Mouse (Mus musculus) lung, postnatal 0 days (tissue): Measurements from ENCODE around the gene Eif4g3. TPM values are rescaled to one million over a fixed set of nuclear protein-coding genes. Genes with fewer than 3 reads are reported as not detected.
A peak's percentile ranks its signal among the peaks of the same experiment; 100 is the strongest.

ENCODE experiments used
- ATAC-seq: fragments of 200-750 bp; cut with Nextera tagmentation; 2 replicates; pipeline ENCODE4 v1.8.0; 2017; ENCODE audit warnings: moderate library complexity
- DNase-seq: peaks from one replicate; pipeline ENCODE4 v3.0.0-alpha.2; 2016; ENCODE audit warnings: low spot score
- H3K27ac ChIP-seq: fragments of 300-500 bp; sonication (generic); 2 replicates; pipeline ENCODE4 v1.5.1; 2014; ENCODE audit warnings: antibody characterized with exemption, mild to moderate bottlenecking, low read length, mixed read lengths
- H3K27me3 ChIP-seq: fragments of 300-500 bp; sonication (generic); replicated peaks from 2 replicates; pipeline ENCODE4 v1.6.1; 2014; ENCODE audit warnings: low read length, mixed read lengths; ENCODE audit not compliant: insufficient read depth
- H3K36me3 ChIP-seq: fragments of 300-500 bp; sonication (generic); 2 replicates; pipeline ENCODE4 v1.6.1; 2014; ENCODE audit warnings: low read length, mixed read lengths; ENCODE audit not compliant: insufficient read depth
- H3K4me1 ChIP-seq: fragments of 300-500 bp; sonication (generic); 2 replicates; pipeline ENCODE4 v1.6.1; 2014; ENCODE audit warnings: antibody characterized with exemption, low read depth, low read length, mixed read lengths; ENCODE audit not compliant: insufficient read depth
- H3K4me2 ChIP-seq: fragments of 300-500 bp; sonication (generic); replicated peaks from 2 replicates; pipeline ENCODE4 v1.6.1; 2014; ENCODE audit warnings: low read depth, mild to moderate bottlenecking, low read length, moderate library complexity, mixed read lengths
- H3K4me3 ChIP-seq: fragments of 300-500 bp; sonication (generic); 2 replicates; pipeline ENCODE4 v1.5.1; 2014; ENCODE audit warnings: low read depth, low read length
- H3K9ac ChIP-seq: fragments of 300-500 bp; sonication (generic); replicated peaks from 2 replicates; pipeline ENCODE4 v1.6.1; 2014; ENCODE audit warnings: low read depth, mild to moderate bottlenecking
- H3K9me3 ChIP-seq: fragments of 300-500 bp; sonication (generic); 2 replicates; pipeline ENCODE4 v1.6.1; 2016; ENCODE audit warnings: low read length, mixed read lengths
- CTCF ChIP-seq: IDR thresholded peaks from 2 replicates; pipeline ENCODE4 v1.5.1; 2016; ENCODE audit warnings: antibody characterized with exemption, mild to moderate bottlenecking
- EP300 ChIP-seq: IDR thresholded peaks from 2 replicates; pipeline ENCODE4 v1.6.1; 2016; ENCODE audit warnings: antibody characterized with exemption, mild to moderate bottlenecking, control low read depth
- WGBS: fragments of 180-500 bp; shearing (Covaris S2); extraction: QIAGEN DNeasy Blood & Tissue Kit; methylation state at CpG from one replicate; pipeline ENCODE4 v1.1.7; 2014; 5-methylcytosine and 5-hydroxymethylcytosine counted together
- polyA plus RNA-seq: library from polyadenylated mRNA; unstranded; fragments of >200 nt; fragmentation: Nextera tagmentation; extraction: Ambion mirVana; gene quantifications from 2 replicates; pipeline ENCODE4 v1.2.1, GENCODE M21; 2015

Eif4g3 gene
- polyA plus RNA-seq, 1 experiment from 2014 or later: 17.2 TPM

GRCm38 (mm10) chr4:138077663-138078295 is 85.0 kb downstream of the Eif4g3 start:
- Histone ChIP-seq H3K4me1 (no peaks in the 10 kb centered on the region), H3K9me3 (no peaks in the 10 kb centered on the region), H3K27ac (no peak overlapping the region), H3K4me3 (no peak overlapping the region), H3K9ac (no peak overlapping the region), H3K4me2 (no peak overlapping the region), H3K27me3 (no peaks in the 10 kb centered on the region), H3K36me3 (0 out of 2 replicates have a peak, but pooled peaks cover 1% of the 10 kb centered on the region)
- TF ChIP-seq EP300: no peak
- no peak for TF ChIP-seq CTCF
- ATAC-seq (peak; percentile 41; the same call in 1 of the 2 replicates), DNase-seq (no peak)
- 86% methylated on average over 3 of the region's 3 CpGs for WGBS

- Histone ChIP-seq H3K36me3 (0 out of 2 replicates have a peak, but pooled peaks cover 6% of the 10 kb centered on the region), H3K27me3 (no peaks in the 10 kb centered on the region), H3K9ac (no peak overlapping the region), H3K4me1 (no peaks in the 10 kb centered on the region), H3K27ac (no peak overlapping the region), H3K4me3 (no peak overlapping the region), H3K9me3 (no peaks in the 10 kb centered on the region), H3K4me2 (no peak overlapping the region)
- TF ChIP-seq CTCF: no peak
- TF ChIP-seq EP300: no peak
- no peak for ATAC-seq
- 97% methylated on average over 5 of the region's 5 CpGs for WGBS
- no peak for DNase-seq
Observed at GRCm38 (mm10) chr4:138079234-138079633, 86.4 kb downstream of the Eif4g3 start.

- H3K4me2 ChIP-seq: no peak overlapping the region
- 87% methylated on average over 8 of the region's 8 CpGs for WGBS
- H3K27ac ChIP-seq: no peak overlapping the region
- 0 out of 2 replicates have a peak, but pooled peaks cover 6% of the 10 kb centered on the region for H3K36me3 ChIP-seq
- TF ChIP-seq EP300: no peak
- no peak for TF ChIP-seq CTCF
- H3K27me3 ChIP-seq: no peaks in the 10 kb centered on the region
- no peaks in the 10 kb centered on the region for H3K4me1 ChIP-seq
- no peak for DNase-seq
- H3K4me3 ChIP-seq: no peak overlapping the region
- no peaks in the 10 kb centered on the region for H3K9me3 ChIP-seq
- no peak for ATAC-seq
- H3K9ac ChIP-seq: no peak overlapping the region
Observed at GRCm38 (mm10) chr4:138082466-138082865, 89.6 kb downstream of the Eif4g3 start.

- Histone ChIP-seq H3K4me3 (no peak overlapping the region), H3K9ac (no peak overlapping the region), H3K27ac (no peak overlapping the region), H3K36me3 (0 out of 2 replicates have a peak, but pooled peaks cover 6% of the 10 kb centered on the region), H3K4me2 (no peak overlapping the region), H3K9me3 (no peaks in the 10 kb centered on the region), H3K4me1 (no peaks in the 10 kb centered on the region), H3K27me3 (no peaks in the 10 kb centered on the region)
- DNase-seq: no peak
- WGBS: 61% methylated on average over 8 of the region's 8 CpGs
- TF ChIP-seq EP300 (no peak), CTCF (no peak)
- no peak for ATAC-seq
Observed at GRCm38 (mm10) chr4:138084103-138084502, 91.3 kb downstream of the Eif4g3 start.

GRCm38 (mm10) chr4:138084851-138085573 is 92.2 kb downstream of the Eif4g3 start:
- ATAC-seq: no peak
- Histone ChIP-seq H3K27me3 (no peaks in the 10 kb centered on the region), H3K9ac (no peak overlapping the region), H3K36me3 (0 out of 2 replicates have a peak, but pooled peaks cover 6% of the 10 kb centered on the region), H3K4me3 (no peak overlapping the region), H3K4me1 (no peaks in the 10 kb centered on the region), H3K9me3 (no peaks in the 10 kb centered on the region), H3K27ac (no peak overlapping the region), H3K4me2 (no peak overlapping the region)
- TF ChIP-seq EP300 (no peak), CTCF (no peak)
- no peak for DNase-seq
- WGBS: 88% methylated on average over 13 of the region's 13 CpGs

- Histone ChIP-seq H3K4me1 (no peaks in the 10 kb centered on the region), H3K36me3 (0 out of 2 replicates have a peak, but pooled peaks cover 6% of the 10 kb centered on the region), H3K9ac (no peak overlapping the region), H3K4me3 (no peak overlapping the region), H3K9me3 (no peaks in the 10 kb centered on the region), H3K27me3 (no peaks in the 10 kb centered on the region), H3K4me2 (no peak overlapping the region), H3K27ac (no peak overlapping the region)
- ATAC-seq (peak; percentile 44), DNase-seq (peak; percentile 49)
- no peak for TF ChIP-seq EP300
- TF ChIP-seq CTCF: no peak
- 71% methylated on average over 5 of the region's 5 CpGs for WGBS
Observed at GRCm38 (mm10) chr4:138086949-138087348, 94.1 kb downstream of the Eif4g3 start.
